Mouse (Mus musculus): Measurements from ENCODE around the gene Cfap157.

DNA sequence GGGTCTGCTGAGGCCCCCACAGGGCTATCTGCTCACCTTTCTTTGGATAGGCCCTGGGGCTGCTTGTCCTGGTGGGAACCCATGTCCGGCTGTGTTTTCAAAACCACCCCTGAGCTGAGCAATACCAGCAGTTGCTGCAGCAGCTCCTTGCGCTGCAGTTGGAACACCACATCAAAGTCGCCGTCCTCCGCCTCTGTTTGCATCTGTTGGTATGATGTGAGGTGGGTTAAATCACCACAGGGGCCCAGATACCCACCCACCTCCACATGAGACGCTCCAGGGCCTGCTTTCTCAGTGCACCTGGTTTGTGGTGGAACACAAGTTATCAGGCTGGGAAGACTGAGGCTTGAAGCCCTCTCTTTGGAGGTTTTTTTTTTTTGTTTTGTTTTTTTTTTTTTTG lies 6.1 kb downstream of the Cfap157 start:
- TF ChIP-seq POLR2A (IDR thresholded peaks at IDR 0.05; ENCODE audit: borderline replicate concordance, extremely low read depth, low read depth, low read length) (no peak), CTCF (IDR thresholded peaks at IDR 0.05; ENCODE audit: insufficient read depth, low read length) (no peak)
